Mouse (Mus musculus) NIH3T3 (cell line): ENCODE measurements around the gene Tmed2.
"Not testable (repeated sequence)": the region's sequence is repeated elsewhere in the genome, so short reads cannot be mapped to it uniquely, and the experiment has no call there.

Experiments used
- DNase-seq: peaks from one replicate; pipeline ENCODE4 v3.0.0-alpha.2; 2012; ENCODE audit warnings: low read depth

Tmed2 gene

GRCm38 (mm10) chr5:124540383-124540786 is at the start of gene Tmed2:
Tmed2 (plus strand) TSS chr5:124540695.
- DNase-seq, result peak; percentile 98

GRCm38 (mm10) chr5:124491732-124492131 is 48.8 kb upstream of the Tmed2 start:
- DNase-seq, result no peak

- no peak for DNase-seq
These were observed 47.9 kb upstream of the Tmed2 start for GRCm38 (mm10) chr5:124492618-124493017.

- no peak for DNase-seq
These were observed 47.0 kb upstream of the Tmed2 start for GRCm38 (mm10) chr5:124493455-124493854.

GRCm38 (mm10) chr5:124495547-124495946 is 44.9 kb upstream of the Tmed2 start:
- no peak for DNase-seq

DNA sequence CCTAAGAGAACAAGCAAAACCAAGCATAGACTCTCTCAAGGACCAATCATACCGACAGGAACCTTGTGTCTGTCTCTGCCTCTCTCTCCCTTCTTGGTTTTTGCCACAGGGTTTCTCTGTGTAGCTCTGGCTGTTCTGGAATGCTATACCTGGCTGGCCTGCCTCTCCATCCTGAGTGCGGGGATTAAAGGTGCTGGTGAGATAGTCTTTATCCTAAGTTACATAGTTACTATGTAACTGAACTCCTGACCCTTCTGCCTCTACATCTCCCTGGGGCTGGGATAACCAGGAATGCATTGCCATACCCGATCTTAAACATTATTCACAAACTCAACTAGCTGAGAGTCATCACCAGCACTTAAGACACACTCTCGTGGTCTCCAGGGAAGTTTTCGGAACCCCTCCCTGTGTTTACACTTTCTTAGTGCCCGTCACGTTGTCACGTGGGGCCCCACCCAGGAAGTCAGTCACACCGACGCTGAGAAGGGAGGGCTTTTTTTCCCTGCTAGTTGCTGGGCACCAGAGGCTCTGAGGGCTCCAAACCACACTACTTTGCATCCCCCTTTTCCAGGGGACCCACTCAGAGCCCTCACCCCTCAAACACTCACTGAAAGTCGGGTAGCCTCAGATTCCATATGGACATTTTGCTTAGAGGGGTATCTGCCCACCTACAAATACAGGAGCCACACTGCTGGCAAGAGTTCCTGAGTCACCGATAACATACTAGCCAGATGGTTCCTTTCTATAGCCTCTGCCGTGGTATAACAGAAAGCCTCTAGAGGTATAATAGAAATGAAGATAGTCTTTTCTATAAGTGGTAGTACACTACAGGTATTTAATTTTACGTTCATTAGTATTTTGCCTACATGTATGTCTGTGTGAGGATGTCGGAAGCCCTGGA is 43.6 kb upstream of the Tmed2 start:
- DNase-seq, result no peak

- no peak for DNase-seq
These were observed 42.1 kb upstream of the Tmed2 start for GRCm38 (mm10) chr5:124498221-124498876.

DNA sequence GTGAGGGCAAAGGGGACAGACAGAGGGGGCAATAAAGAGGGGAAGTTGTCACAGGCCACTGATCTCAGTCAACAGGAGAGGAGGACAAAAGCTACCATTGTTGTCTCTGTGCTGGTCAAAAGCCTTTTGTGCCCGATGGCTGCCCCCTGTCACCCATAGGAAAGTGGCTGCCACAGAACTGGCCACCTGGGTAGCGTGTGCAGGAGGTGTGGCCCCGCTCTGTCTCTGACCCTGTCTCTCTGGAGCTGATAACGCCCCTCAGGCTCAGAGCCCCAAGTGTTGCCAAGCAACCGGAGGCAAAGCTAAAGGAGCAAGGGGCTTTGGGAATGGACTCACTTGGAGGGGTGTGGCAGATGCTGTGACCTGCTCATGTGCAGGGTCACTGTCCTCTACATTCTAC is 41.5 kb upstream of the Tmed2 start:
- DNase-seq, result no peak

DNA sequence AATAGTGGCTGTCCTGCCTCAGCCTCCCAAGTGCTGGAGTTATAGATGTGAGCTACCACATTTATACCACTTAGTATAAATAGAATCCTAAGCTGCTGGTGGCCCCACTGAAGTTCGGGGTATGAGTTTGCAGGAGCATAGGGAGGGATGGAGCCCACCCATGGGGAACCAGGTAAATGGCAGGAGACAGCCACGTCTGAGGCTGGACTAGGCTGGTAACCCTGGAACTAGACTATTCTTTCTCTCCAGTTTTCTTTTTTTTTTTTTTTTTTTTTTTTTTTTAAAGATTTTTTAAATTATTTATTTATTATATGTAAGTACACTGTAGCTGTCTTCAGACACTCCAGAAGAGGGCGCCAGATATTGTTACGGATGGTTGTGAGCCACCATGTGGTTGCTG is 40.5 kb upstream of the Tmed2 start:
- DNase-seq, result not testable (repeated sequence)

- DNase-seq, result no peak
These were observed 39.9 kb upstream of the Tmed2 start for GRCm38 (mm10) chr5:124500573-124500972.

DNA sequence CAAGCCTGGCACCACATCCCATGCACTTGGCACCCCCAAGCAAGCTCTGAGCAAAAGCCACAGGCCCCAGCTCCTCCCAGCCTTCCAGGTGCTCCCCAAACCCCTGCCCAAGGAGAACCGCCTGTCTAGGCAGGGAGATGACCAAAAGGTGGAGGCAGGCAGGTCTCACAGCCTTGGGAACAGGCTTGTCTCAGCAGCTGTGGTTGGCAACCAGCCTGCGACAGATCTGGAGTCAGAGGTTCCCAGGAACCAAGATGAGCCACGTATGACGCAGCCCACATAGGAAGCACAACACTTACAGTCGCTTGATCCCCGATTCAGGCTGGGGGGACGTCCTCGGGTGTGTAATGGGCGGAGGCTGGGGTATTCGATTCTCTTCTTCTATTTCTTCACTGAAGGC is 39.0 kb upstream of the Tmed2 start:
- no peak for DNase-seq

GRCm38 (mm10) chr5:124503742-124504141 is 36.8 kb upstream of the Tmed2 start:
- no peak for DNase-seq

DNA sequence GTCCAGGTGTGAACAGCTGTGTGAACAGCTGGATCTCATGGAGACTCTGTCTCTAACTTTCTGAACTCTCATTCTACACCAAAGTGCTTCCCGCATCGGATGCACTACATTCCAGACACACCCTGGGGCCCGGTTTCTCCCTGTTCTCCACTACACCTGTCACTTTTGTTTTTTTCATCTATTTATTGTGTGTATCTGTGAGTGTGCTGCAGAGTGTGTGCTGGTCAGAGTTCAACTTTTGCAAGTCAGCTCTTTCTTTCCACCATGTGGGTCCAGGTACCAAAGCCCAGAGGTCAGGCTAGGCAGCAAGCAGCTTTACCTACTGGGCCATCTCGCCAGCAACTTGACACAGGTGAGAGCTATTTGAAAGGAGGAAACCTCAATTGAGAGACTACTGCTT is 35.3 kb upstream of the Tmed2 start:
- no peak for DNase-seq

GRCm38 (mm10) chr5:124506731-124507359 is 33.6 kb upstream of the Tmed2 start:
- DNase-seq, result peak; percentile 73

DNA sequence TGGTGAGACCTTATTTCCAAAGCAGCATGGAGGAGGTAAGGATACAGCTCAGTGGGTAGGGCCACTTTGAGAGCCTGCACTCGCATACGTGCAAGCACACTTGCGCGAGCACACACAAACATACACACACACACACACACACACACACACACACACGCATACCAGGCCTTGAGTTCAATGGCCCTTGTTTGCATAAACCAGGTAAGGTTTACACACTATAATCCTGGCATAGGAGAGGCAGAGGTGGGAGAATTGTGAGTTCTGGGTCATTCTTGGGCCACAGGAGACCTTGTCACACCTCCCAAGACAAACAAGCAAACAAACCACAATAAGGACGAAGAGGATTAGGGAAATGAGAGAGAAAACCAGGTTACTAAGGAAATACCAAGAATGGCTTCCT is 31.3 kb upstream of the Tmed2 start:
- DNase-seq, result no peak

DNA sequence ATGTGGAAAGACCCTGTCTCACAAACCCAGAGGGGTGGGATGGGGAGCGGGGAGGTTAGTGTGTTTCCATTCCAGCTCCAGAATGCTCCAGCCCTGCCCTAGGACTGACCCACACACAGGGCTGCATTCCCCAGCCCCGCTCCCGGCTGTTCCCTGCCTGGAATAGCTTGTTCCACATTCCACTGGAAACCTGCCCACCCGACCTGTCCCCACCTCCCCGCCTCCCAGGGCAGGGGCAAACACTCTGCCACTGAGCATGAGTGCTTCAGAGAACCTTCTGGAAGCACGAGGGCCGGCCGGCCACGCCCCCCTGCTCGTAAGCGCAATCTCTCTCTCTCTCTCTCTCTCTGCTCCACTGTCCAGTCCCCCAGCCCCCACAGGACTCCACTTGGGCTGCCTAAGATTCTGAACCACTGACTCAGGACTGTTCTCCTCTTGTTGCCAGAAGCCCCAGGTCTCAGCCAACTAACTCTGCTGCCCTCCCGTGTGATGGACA is 30.7 kb upstream of the Tmed2 start:
- DNase-seq, result peak; percentile 92

GRCm38 (mm10) chr5:124510536-124511050 is 29.9 kb upstream of the Tmed2 start:
- DNase-seq, result no peak

DNA sequence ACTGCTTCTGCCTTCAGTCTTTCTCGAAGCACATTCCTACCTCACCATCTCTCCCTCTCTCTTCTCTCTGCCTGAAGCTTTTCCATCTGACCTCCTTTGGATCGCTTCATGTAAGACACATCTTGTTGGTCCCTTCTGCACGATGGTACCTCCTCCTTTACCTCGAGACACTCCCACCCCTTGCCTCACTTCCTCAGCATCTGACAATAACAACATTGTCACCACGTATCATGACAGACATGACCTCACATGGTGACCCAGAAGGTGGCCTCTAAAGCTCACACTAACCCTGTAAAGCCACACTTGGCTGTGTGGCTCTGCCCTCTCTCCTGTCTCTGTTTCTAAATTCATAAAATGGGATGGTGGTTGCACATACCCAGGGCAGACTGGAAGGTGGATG is 24.7 kb upstream of the Tmed2 start:
- no peak for DNase-seq

GRCm38 (mm10) chr5:124518648-124519047 is 21.8 kb upstream of the Tmed2 start:
- DNase-seq, result no peak

DNA sequence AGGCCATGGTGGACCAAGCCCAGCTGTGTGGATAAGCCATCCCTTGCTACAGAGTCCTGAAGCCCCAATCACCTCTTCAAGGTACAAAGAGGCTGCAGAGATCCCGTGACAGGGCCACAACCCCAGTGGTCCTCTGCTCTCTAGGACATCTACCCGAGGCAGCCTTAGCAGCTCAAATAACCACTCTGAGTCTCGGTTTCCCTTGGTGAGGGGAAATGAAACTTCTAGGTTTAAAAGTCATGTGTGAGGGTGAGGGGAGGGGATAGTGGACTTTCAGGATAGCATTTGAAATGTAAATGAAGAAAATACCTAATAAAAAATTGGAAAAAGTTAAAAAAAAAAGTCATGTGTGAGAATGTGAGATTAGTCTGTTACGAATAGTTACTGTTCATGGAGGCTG is 18.9 kb upstream of the Tmed2 start:
- DNase-seq, result no peak

GRCm38 (mm10) chr5:124523032-124523431 is 17.5 kb upstream of the Tmed2 start:
- peak; percentile 49 for DNase-seq

- DNase-seq, result no peak
These were observed 15.6 kb upstream of the Tmed2 start for GRCm38 (mm10) chr5:124524943-124525342.

GRCm38 (mm10) chr5:124528351-124528750 is 12.1 kb upstream of the Tmed2 start:
- no peak for DNase-seq
